Comparison of ENCODE assay signal across 7 mouse cellular contexts in genomic region chr8:84269950-84270773, GRCm38 (mm10). TPM values are rescaled to one million over a fixed set of nuclear protein-coding genes. Genes with fewer than 3 reads are reported as not detected.
A peak's percentile ranks its signal among the peaks of the same experiment; 100 is the strongest.
DNase-seq lines count a peak whose midpoint lies in the region; ATAC-seq lines count a peak whose summit lies in the region.

Ccdc130 (minus strand) TSS chr8:84270380.

- no peak within 1 kb of the TSS for H3K27ac ChIP-seq in embryonic facial prominence, embryonic 11.5 days (replicated peaks; ENCODE audit: low read depth, low read length)
- peak within 1 kb of the TSS; percentile 84 for H3K27ac ChIP-seq in limb, embryonic 10.5 days
- peak within 1 kb of the TSS; percentile 72 for H3K27ac ChIP-seq in midbrain, embryonic 13.5 days

- no peaks in the 10 kb centered on the region for H3K27me3 ChIP-seq in embryonic facial prominence, embryonic 11.5 days (ENCODE audit: control insufficient read depth, insufficient read depth, low read length)
- H3K27me3 ChIP-seq in limb, embryonic 10.5 days (ENCODE audit: low read depth, poor library complexity, severe bottlenecking), result no peaks in the 10 kb centered on the region
- H3K27me3 ChIP-seq in midbrain, embryonic 13.5 days, result no peaks in the 10 kb centered on the region

- H3K9ac ChIP-seq in embryonic facial prominence, embryonic 11.5 days (replicated peaks; ENCODE audit: low read length), result peak within 1 kb of the TSS; percentile 70
- peak within 1 kb of the TSS; percentile 78 for H3K9ac ChIP-seq in midbrain, embryonic 13.5 days (replicated peaks)

- under 1% methylated on average over 44 of the region's 44 CpGs for WGBS in embryonic facial prominence, embryonic 11.5 days
- under 1% methylated on average over 44 of the region's 44 CpGs for WGBS in limb, embryonic 10.5 days
- under 1% methylated on average over 44 of the region's 44 CpGs for WGBS in midbrain, embryonic 13.5 days

- H3K9me3 ChIP-seq in embryonic facial prominence, embryonic 11.5 days (replicated peaks; ENCODE audit: control insufficient read depth, low read length), result no peaks in the 10 kb centered on the region
- H3K9me3 ChIP-seq in limb, embryonic 10.5 days (replicated peaks), result no peaks in the 10 kb centered on the region
- H3K9me3 ChIP-seq in midbrain, embryonic 13.5 days, result no peaks in the 10 kb centered on the region

- H3K4me1 ChIP-seq in embryonic facial prominence, embryonic 11.5 days (ENCODE audit: control insufficient read depth, insufficient read depth, low read length), result no peaks in the 10 kb centered on the region
- peaks cover 8% of the 10 kb centered on the region for H3K4me1 ChIP-seq in limb, embryonic 10.5 days
- peaks cover 10% of the 10 kb centered on the region for H3K4me1 ChIP-seq in midbrain, embryonic 13.5 days (replicated peaks)

- peak within 1 kb of the TSS; percentile 66 for H3K4me3 ChIP-seq in embryonic facial prominence, embryonic 11.5 days (ENCODE audit: low read depth, low read length)
- H3K4me3 ChIP-seq in limb, embryonic 10.5 days, result peak within 1 kb of the TSS; percentile 70
- peak within 1 kb of the TSS; percentile 64 for H3K4me3 ChIP-seq in midbrain, embryonic 13.5 days (replicated peaks)

- peak; percentile 100 for DNase-seq in adrenal gland, postnatal 14 days
- peak; percentile 100 for DNase-seq in embryonic facial prominence, embryonic 11.5 days (ENCODE audit: low spot score)
- peak; percentile 100 for DNase-seq in kidney, adult 11 months
- peak; percentile 98 for DNase-seq in limb, embryonic 10.5 days (ENCODE audit: low spot score)
- peak; percentile 99 for DNase-seq in spleen, adult 12 weeks (ENCODE audit: low spot score)

- no peaks in the 10 kb centered on the region for H3K36me3 ChIP-seq in embryonic facial prominence, embryonic 11.5 days (replicated peaks; ENCODE audit: control insufficient read depth, insufficient read depth, low read depth, low read length)
- peaks cover 19% of the 10 kb centered on the region for H3K36me3 ChIP-seq in limb, embryonic 10.5 days
- H3K36me3 ChIP-seq in midbrain, embryonic 13.5 days, result peaks cover 22% of the 10 kb centered on the region

- peak; percentile 99 for ATAC-seq in embryonic facial prominence, embryonic 11.5 days (replicated peaks; ENCODE audit: insufficient number of reproducible peaks, low FRiP score, low TSS enrichment, low read depth)
- ATAC-seq in granulocyte monocyte progenitor cell, adult 5-6 weeks (replicated peaks; ENCODE audit: poor library complexity, severe bottlenecking), result peak; percentile 95
- peak; percentile 99 for ATAC-seq in midbrain, embryonic 13.5 days

- H3K4me2 ChIP-seq in embryonic facial prominence, embryonic 11.5 days (ENCODE audit: low read depth, low read length), result peak within 1 kb of the TSS; percentile 61
- peak within 1 kb of the TSS; percentile 91 for H3K4me2 ChIP-seq in midbrain, embryonic 13.5 days (replicated peaks)

RNA-seq across cellular contexts. Expression of gene Ccdc130, which starts in this region (rescaled TPM):
- total RNA-seq in adrenal gland, postnatal 14 days (2021), result 17.5 and 22.0 TPM in 2 replicates
- polyA plus RNA-seq in embryonic facial prominence, embryonic 11.5 days (2014; fragmentation: Nextera tagmentation; extraction: Ambion mirVana), result 20.3 and 21.2 TPM in 2 replicates
- 9.8 and 20.0 TPM in 2 replicates for total RNA-seq in granulocyte monocyte progenitor cell, adult 5-6 weeks (2014; fragmentation: Nextera tagmentation)
- total RNA-seq in granulocyte monocyte progenitor cell, adult 5-6 weeks (2017), result 10.6 and 10.8 TPM in 2 replicates
- 15.0 and 22.9 TPM in 2 replicates for polyA plus RNA-seq in limb, embryonic 10.5 days (2016; fragmentation: Nextera tagmentation; extraction: Ambion mirVana)
- polyA plus RNA-seq in midbrain, embryonic 13.5 days (2015; fragmentation: Nextera tagmentation; extraction: Ambion mirVana), result 22.3 and 24.0 TPM in 2 replicates
